Mouse (Mus musculus): ENCODE measurements around the gene Uts2. TPM values are rescaled to one million over a fixed set of nuclear protein-coding genes. Genes with fewer than 3 reads are reported as not detected.

The Uts2 gene
- not detected for total RNA-seq (2021)

DNA sequence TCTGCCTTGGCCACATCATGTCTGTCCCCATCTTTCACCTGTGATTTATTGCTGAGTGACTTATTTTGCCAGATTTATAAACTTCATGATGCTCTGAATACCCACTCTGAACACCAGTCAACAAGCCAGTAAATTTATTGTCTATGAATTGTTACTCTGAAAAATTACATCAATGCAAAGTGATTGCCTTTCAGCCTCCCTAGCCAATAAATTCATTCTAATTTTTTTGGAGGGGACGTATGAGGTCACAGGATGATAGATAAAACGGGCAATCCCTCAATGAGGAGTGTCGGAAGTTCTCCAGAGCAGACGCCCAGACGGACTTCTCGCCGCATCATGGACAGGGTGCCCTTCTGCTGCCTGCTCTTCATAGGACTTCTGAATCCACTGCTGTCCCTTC, at the start of gene Uts2:
Gene Uts2 (plus strand): TSS at position 301 of the 400 bp plus-strand sequence.
- intact Hi-C loops (cut with DNase I): no loop called here
- no peak for DNase-seq

DNA sequence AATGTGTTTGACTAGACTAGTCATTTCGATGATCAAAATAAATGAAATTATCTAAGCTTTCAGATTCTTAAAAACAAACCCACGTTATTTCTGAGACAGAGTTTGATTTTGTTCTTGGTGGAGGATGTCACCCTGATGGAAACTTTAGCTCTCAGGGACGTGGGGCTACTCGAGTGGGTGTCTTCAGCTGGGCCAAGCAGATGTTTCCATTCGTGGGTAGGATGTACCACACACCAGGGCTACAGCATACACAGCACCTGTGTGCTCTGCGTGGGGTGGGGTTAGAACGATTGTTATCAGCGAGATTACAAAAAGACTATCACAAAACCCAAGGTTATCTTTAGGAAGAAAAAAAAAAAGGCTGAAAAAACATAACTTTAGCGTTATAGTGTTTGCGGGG, 45.9 kb upstream of the Uts2 start:
- intact Hi-C loops (cut with DNase I): no loop called here
- DNase-seq: no peak

DNA sequence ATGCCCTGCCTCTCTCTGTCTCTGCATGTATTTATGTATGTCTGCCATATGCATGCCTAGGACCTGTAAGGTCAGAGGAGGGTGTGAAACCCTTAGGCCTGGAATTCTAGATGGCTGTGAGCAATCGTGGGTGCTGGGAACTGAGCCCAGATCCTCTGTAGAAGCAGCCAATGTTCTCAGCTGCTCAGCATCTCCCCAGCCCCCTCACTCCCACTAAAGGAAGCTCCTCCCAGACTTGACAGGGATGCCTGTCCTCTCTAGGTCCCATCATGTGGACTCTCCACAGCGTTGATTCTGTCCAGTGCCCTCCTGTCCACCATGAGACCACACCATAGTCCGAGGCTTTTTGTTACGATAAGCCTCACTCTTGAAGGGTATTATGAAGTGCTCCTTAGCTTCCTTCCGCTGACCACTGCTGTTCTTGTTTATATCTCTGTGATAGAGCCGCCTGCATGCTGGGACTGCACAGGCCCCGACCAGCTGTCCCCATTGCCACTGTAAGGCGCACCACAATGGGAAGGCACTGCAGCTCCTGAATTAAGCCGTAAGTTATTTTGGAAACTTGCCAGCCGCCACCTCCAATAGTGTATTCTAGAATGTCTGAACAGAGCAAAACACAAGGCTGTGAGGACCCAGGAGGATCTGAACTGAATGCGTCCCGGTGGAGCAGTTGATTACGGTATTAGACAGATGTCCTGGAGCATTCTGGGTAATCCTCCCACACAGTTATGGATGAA, 40.4 kb upstream of the Uts2 start:
- intact Hi-C loops (cut with DNase I): no loop called here

DNA sequence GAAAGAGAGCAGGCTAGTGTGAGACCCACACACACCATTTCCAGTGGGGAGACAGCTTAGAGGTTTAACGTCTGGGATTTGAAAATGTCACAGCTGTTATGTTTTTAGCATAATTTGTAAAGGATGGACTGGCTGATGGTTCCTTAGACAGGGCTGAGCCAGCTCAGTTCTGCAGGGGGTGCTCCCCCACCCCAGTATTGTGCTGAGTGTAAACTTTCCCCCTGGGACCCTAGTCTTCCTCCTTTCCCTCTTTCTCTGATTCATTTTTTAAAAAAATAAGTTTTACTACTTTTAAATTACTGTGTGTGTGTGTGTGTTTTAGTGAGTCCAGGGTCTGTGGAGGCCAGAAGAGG, 39.8 kb upstream of the Uts2 start:
- no peak for DNase-seq
- intact Hi-C loops (cut with DNase I): no loop called here

More for the DNA sequence above, 40.4 kb upstream of the Uts2 start:
- peak in 1 of 2 experiments; percentile 22 for DNase-seq

DNA sequence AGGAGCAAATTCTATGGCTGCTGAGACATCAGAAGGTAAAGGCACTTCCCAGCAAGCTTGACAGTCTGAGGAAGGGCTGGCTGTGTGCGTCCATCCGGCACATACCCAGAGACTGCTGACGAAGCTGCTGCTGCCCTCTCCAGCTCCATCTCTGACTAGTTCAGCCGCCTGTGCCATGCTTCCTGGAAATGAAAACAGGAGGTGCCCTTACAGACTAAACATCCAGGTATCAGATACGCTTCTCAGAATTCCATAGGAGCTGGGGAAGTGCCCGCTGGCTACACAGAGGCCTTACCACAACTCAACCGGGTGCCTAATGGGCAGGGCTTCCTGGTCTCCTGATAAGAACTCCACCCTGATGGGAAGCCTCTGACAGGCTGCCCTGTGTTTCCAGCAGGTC, 38.4 kb upstream of the Uts2 start:
- intact Hi-C loops (cut with DNase I): no loop called here
- no peak for DNase-seq

DNA sequence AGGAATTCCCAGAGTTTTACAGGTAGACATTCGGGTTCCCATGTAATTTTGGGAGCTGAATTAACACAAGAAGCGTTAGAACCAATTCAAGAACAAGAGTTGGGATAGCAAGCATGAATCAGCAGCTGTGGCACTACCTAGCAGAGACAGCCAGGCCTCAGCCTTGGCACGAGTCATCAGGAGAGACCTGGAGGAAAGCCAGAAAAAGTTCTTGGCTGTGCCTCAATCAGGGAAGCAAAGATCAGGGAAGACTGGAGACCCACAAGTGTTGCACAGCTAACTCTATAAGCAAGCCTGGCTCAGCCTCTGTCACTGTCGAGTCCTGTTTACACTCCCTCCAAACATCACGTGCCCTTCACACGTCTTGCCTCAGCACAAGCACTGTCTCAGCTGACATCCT, 34.7 kb upstream of the Uts2 start:
- DNase-seq: peak; percentile 58 to 68
- intact Hi-C loops (cut with DNase I): loop anchor here (5.0 kb wide), 1 partner anchor 45 kb away; no protein-coding TSS in a partner anchor

DNA sequence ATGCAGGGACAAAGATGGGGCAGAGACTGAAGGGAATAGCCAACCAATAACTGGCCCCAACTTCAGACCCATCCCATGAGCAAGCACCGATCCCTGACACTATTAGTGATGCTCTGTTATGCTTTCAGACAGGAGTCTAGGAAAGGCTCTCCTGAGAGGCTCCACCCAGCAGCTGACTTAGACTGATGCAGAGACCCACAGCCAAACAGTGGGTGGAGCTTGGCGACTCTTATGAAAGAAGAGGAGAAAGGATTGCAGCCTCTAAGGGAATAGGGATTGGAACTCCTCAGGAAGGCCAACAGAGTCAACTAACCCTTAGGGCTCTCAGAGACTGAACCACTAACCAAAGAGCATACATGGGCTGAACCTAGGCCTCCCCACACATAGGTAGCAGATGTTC, 33.2 kb upstream of the Uts2 start:
- intact Hi-C loops (cut with DNase I): loop anchor here (2.0 to 5.0 kb wide), 2 partner anchors 46 to 63 kb away; no protein-coding TSS in a partner anchor
- DNase-seq: peak in 1 of 2 experiments; percentile 23

DNA sequence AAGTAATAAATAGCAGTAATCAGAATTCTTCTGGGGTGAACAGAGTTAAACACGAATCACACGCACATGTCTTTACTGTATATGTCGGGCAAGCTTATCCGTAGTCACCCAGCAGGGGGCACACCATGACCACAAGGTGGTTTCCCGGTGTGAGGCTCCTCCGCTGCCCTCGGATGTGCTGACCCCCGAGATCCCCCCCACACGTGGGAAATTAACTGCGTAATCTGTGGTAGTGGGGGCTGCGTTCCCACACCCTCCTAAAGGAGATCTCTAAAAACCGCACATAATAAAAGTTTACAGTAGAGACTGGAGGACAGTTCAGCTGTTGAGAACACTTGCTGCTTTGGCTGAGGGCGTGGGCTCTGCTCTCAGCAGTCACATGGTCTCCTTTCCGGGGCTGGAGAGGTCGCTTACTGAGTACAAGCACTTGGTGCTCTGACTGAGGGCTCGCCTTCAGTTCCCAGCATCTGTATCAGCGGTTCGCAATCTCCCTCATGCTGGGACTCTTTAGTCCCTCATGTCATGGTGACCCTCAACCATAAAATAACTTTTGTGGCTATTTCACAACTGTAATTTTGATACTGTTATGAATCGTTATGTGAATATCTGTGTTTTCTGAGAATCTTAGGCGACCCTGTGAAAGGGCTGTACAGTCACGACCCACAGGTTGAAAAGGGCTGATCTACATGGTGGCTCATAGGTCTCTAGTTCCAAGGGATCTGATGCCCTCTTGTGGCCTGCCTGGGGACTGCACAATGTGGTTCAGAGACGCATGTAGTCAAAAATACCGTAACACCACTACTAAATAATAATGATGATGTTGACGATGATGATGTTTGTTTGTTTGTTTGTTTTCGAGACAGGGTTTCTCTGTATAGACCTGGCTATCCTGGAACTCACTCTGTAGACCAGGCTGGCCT, 32.0 kb upstream of the Uts2 start:
- peak; percentile 89 to 94 for DNase-seq
- intact Hi-C loops (cut with DNase I): loop anchor here (2.0 to 5.0 kb wide), 4 partner anchors 48 to 308 kb away; no protein-coding TSS in a partner anchor

DNA sequence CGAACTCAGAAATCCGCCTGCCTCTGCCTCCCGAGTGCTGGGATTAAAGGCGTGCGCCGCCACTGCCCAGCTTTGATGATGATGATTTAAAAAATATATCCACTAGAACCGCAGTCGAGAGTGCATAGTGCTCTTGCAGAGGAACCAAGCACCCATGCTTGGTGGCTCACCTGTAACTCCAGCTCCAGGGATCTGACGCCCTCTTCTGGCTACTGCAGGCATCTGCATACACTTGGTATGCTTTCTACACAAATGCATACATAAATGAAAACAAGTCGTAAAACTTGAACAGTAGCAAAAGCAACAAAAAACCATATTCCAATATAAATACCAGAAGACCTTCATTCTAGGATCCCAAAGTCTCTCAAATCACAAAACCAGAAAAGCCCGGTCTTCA, 31.3 kb upstream of the Uts2 start:
- no peak for DNase-seq
- intact Hi-C loops (cut with DNase I): loop anchor here (2.0 to 5.0 kb wide), 3 partner anchors 62 to 308 kb away; no protein-coding TSS in a partner anchor

DNA sequence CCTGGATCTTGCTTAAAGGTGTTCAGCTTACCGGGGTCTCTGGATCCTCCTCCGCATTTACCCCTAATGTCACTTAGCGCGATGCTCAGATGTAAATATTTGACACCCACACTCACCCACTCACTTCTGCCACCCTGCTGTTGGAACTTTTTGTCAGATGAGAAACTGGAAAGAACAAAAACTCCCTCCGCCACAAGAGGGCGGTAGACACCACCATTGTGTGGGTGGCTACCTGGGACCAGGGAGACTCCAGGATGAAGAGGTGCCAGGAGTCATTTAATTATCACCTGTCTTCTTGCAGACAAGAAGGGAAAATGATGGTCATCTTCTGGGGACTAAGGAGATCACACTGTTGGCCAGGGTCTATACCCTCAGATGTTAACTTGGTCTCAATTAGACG, 30.3 kb upstream of the Uts2 start:
- DNase-seq: peak; percentile 69 to 81
- intact Hi-C loops (cut with DNase I): loop anchor here (2.0 to 5.0 kb wide), 3 partner anchors 61 to 309 kb away; no protein-coding TSS in a partner anchor

DNA sequence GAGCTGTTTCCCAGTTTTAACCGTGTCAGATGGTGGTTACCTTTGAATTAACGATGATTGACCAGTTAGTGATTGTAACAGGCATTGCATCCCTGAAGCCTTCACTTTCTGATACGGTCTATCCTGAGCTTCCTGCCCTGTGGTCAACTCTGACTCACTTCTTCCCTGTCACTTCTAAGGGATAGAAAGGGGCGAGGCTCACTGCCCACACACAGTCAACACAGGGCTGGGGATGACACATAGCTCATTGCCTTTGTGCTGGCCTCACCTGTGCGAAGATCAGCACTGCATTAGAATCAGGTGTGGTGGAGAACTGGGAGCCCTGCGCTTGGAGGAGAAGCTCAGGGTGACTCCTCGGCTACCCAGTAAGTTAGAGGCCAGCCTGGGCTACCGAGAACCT, 27.9 kb upstream of the Uts2 start:
- intact Hi-C loops (cut with DNase I): loop anchor here (5.0 kb wide), 2 partner anchors 58 to 312 kb away; no protein-coding TSS in a partner anchor
- no peak for DNase-seq

DNA sequence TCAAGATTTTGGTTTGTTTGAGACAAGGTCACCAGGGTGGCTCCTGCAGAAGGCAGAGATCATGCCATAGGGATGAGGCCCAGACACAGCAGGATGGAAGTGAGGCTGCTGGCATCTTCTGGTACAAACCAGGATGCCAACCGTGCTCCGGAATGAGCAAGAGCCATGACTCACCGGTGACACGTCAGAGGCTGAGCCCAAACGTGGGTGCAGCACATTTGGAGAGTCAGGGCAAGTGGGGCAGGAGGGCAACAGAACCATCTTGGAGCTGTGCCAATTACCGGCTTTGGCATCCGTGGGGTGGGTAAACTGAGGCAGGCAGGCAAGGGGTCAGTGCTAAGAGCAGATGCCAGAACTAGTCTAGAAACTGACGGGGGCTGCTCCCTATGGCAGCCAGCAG, 23.6 kb upstream of the Uts2 start:
- intact Hi-C loops (cut with DNase I): no loop called here
- no peak for DNase-seq

DNA sequence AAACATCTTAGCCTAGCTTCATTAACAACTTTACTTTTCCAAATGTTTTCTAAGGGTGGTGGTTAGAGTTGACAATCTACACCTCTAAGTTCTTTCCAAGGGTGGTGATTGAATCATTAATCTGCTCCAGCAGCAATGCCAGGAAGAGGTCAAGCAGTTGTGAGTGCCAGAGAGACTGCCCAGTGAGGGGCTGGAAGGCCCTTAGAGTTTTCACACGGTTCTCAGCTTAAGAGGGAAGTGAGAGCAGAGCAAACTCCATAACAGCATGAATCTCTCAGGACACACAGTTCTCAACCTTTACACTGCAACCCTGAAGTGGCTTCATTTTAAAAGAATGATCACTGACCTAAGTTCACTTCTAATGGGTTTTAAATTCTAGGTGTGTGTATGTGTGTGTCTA, 21.8 kb upstream of the Uts2 start:
- intact Hi-C loops (cut with DNase I): no loop called here
- no peak for DNase-seq

DNA sequence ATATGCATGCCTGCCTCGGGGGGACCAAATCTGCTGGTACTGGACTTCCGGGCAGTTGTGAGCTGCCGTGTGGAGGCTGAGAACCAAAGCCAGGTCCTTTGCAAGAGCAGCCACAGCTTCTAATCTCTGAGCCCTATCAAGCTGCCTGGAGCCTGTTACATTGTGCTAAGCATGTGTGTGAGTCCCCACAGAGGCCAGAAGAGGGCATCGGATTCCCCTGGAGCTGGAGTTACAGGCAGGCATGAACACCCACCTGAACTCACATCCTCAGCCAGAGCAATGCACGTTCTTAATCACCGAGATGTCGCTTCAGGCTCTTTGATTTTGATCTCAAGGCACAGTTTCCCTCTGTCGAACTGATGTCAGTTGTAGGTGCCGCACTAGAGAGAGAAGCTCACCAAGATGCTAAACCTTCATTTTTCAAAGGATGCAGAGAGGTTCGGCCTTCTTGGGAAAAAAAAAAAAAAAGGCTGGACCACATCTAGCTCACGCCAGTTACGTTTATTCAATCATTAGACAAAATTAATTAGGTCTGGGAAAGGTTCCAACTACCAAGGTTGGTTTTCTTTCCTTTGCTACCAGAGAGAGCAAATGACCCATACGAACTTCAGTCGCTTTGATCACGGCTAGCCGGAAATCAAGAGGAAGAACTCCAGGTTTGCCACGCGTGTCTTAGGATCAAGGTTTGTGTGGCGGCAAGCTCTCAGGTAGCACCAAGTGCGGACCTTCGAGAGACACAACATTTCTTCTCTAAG, 18.6 kb upstream of the Uts2 start:
- intact Hi-C loops (cut with DNase I): no loop called here
- no peak for DNase-seq

DNA sequence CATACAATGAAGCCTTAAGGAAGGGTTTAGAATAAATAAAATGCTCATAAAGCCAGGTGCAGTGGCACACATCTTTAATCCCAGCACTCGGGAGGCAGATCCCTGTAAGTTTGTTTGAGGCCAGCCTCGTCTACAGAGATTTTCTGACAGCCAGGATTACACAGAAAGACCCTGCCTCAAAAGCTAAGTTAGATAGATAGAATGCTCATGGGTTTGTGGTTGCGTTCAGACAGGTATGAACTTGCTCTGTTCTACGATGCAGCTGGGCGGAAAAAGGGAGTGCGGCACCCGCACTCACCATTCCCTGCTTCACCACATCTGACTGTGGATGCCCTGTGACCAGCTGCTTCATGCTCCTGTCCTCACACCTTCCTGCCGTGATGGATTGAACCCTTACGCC, 17.4 kb upstream of the Uts2 start:
- DNase-seq: no peak

DNA sequence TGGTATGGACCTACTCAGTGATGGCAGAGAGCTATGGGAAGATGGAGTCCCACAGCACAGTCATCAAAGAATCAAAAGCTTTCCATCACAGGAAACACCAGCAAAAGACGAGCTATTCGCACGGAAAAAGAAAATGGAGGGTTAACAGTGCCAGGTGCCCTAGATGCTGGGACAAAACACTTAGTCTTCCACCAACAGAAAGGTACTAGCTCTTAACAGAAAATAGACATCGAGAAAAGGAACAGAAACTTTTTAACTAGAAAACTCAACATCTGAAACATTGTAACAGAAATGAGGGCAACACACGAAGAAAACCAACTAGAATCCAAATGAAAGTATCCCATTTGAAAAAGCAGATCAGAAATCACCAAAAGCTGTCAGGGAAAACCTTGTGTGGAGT, 16.7 kb upstream of the Uts2 start:
- DNase-seq: no peak
- intact Hi-C loops (cut with DNase I): no loop called here

More for the DNA sequence above, 17.4 kb upstream of the Uts2 start:
- intact Hi-C loops (cut with DNase I): no loop called here

DNA sequence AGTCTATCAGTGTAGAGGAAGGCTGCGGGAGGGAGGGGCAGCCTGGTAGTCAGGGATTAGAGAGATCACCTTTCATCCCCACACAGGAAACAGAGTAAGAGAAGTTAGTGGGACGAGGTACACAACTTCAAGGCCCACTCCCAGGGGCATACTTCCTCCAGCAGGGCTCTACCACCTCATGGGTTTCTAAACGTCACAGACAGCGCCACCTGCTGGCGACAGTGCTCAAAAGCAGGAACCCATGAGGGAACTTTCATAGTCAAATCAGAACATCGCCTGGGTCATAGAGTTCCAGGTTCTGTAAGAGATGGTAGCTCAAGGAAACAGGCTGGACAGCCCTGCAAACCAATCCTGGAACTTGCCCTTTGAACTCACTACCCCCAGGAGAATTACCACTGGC, 6.7 kb upstream of the Uts2 start:
- peak in 1 of 2 experiments; percentile 20 for DNase-seq
- intact Hi-C loops (cut with DNase I): no loop called here

DNA sequence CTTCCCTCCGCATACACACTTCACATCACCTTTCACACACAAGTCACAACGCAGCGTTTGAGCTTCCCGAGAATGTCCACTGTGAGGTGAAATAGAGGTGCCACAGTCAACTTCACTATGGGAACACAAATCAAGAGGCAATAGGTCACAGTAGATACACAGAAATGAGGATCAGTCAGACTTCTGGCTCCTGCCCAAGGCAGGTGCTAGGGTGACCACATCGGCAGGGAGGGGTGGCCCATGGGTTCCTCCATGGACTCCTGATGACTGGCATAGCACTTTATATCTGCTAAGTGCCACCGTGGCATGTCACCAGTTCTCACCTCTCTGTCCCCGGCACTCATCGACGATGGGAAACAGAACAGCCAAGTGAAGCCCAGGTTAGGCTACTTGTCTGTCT, 1.7 kb downstream of the Uts2 start:
- intact Hi-C loops (cut with DNase I): no loop called here
- DNase-seq: no peak

DNA sequence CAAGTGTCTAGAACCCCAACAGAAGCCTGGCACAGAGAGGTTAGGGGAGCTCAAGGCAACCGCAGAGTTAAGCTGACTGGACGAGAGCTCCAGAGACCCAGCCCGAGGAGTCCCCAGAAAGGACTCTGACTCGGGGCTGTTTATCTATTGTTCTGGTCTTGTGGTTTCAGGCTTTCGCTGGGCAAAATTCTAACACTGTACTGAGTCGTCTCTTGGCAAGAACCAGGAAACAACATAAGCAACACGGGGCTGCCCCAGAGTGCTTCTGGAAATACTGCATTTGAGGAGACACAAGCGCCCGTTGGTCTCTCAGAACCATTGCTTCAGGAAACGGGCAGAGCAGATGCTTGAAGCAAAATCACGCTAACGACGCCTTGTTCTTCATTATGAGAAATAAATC, 4.5 kb downstream of the Uts2 start:
- intact Hi-C loops (cut with DNase I): no loop called here
- DNase-seq: no peak

DNA sequence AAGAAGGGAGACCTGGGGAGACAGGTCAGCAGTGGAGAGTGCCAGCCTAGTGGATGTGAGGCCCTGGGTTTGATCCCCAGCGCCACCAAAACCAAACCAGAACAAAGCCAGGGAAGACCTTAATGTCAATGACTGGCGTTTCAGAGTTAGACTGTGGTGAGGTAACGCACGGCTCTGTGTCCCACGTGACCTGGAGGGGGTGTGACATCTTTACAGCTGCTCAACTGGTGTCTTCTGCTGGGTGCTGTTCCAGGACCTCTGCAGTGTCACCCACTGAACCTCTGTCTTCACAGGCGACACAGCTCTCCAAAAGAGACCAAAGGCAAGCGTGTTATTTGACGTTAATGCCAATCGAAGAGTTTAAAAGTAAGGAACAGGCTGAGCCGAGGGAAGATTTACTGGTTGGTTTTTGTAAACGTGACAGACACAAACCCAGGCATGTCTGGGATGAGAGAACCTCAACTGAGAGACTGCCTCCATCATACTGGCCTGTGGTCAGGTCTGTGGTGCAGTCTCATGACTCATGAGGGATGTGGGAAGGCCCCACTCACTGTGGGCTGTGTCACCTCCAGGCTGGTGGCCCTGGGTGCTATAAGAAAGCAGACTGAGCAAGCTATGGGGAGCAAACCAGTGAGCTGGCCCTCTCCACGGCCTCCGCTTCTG, 8.9 kb downstream of the Uts2 start:
- intact Hi-C loops (cut with DNase I): no loop called here
- DNase-seq: no peak
